Mouse (Mus musculus): ENCODE measurements around the gene Poldip2. TPM values are rescaled to one million over a fixed set of nuclear protein-coding genes. Genes with fewer than 3 reads are reported as not detected.

The Poldip2 gene
- polyA plus RNA-seq, 1 experiment = not detected

DNA sequence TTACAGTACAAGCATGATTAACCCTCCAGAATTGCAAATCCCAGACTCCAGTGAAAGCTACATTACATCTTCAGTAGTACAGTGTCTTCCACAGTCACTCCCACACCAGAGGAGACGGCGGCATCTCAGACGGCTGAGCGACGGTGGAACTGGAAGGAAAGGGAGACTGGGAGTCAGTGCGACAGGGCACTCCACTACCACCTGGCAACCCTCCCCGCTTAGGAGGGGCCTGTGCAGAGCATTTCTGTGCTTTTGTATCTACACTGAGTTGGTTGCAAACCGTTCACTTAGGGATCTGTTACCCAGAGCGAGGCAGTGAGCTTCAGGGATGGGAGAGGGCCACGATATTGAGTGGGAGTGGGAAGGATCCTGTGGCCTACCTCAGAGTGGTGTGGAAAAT is 56.8 kb downstream of the Poldip2 start:
- Histone ChIP-seq H3K4me1 (ENCODE audit: control insufficient read depth, insufficient read depth, low read length) (peaks cover 5% of the 10 kb centered on the region; the same call in 1 of the 2 replicates), H3K27ac (ENCODE audit: insufficient read depth, low read depth, low read length) (no peak overlapping the region), H3K4me3 (ENCODE audit: insufficient read depth, low read depth, low read length) (no peak overlapping the region)
- TF ChIP-seq POLR2A (IDR thresholded peaks at IDR 0.05; ENCODE audit: insufficient read depth, low read depth, low read length) = no peak
- TF ChIP-seq CTCF (IDR thresholded peaks at IDR 0.05; ENCODE audit: insufficient read depth, low read depth, low read length) = no peak
- 54% methylated on average over 10 of the region's 10 CpGs for WGBS

DNA sequence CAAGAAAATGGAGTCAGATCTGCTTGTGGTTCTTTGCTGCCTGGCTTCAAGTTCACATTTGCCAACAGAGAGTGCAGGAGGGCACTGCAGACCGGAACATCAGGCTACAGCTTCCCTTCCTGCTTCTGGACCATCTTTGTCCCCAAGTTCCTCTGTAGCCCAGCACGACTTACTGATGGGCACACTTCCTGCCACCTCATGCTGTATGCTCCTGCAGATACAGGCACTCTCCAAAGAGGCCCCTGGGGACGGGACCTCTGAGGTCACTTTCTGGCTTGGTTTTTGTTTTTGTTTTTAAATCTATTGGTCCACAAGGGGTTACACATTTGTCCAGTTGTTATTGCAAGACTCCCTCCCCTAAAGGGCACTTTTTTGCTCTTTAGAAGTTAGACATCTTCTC is 57.8 kb downstream of the Poldip2 start:
- no peak overlapping the region for H3K27ac ChIP-seq (ENCODE audit: insufficient read depth, low read depth, low read length)
- TF ChIP-seq POLR2A (IDR thresholded peaks at IDR 0.05; ENCODE audit: insufficient read depth, low read depth, low read length) = no peak
- 79% methylated on average over 3 of the region's 3 CpGs for WGBS
- H3K4me3 ChIP-seq (ENCODE audit: insufficient read depth, low read depth, low read length) = no peak overlapping the region
- peaks cover 5% of the 10 kb centered on the region; the same call in 1 of the 2 replicates for H3K4me1 ChIP-seq (ENCODE audit: control insufficient read depth, insufficient read depth, low read length)

DNA sequence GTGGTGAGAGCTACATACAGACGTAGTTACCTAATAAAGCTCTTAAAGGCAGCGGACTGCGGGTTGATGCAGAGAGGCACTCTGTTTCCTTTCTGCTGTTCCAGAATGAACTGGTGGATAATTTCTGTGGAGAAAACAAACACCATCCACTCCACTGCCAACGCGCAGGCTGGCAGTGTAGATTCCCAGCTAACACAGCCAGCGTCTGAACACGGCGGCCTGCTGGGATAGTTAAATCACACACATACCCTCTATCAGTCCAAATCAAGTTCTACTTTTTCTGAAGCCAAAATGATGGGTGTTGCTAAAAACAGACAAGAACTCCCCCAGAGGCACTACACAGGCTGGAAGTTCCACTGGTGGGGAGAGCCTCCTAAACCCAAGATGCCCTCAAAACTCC is 59.4 kb downstream of the Poldip2 start:
- Histone ChIP-seq H3K27ac (ENCODE audit: insufficient read depth, low read depth, low read length) (no peak overlapping the region), H3K4me1 (ENCODE audit: control insufficient read depth, insufficient read depth, low read length) (peaks cover 5% of the 10 kb centered on the region; the same call in 1 of the 2 replicates), H3K4me3 (ENCODE audit: insufficient read depth, low read depth, low read length) (no peak overlapping the region)
- WGBS = 65% methylated on average over 8 of the region's 8 CpGs
- no peak for TF ChIP-seq POLR2A (IDR thresholded peaks at IDR 0.05; ENCODE audit: insufficient read depth, low read depth, low read length)
- no peak for TF ChIP-seq CTCF (IDR thresholded peaks at IDR 0.05; ENCODE audit: insufficient read depth, low read depth, low read length)

DNA sequence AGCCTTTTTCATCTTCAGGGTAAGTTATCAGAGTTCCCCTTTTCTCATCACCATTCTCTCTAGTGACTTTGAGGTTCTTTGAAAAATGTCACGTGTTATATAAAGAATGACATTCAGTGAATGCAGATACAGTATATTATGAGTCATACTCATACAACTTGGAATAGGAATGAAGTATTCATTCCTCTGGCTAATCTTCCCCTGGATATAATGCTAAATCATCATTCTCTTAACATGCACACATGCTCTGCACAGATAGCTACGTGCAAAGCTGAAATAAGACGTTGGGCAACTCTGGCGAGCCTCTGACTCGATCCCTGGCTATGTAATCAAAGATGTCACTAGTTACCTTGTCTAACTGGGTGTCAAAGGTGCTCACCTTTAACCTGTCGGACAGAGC is 59.9 kb downstream of the Poldip2 start:
- Histone ChIP-seq H3K4me3 (ENCODE audit: insufficient read depth, low read depth, low read length) (no peak overlapping the region), H3K4me1 (ENCODE audit: control insufficient read depth, insufficient read depth, low read length) (peaks cover 5% of the 10 kb centered on the region; the same call in 1 of the 2 replicates), H3K27ac (ENCODE audit: insufficient read depth, low read depth, low read length) (no peak overlapping the region)
- WGBS = 82% methylated on average over 6 of the region's 6 CpGs
- TF ChIP-seq CTCF (IDR thresholded peaks at IDR 0.05; ENCODE audit: insufficient read depth, low read depth, low read length) = no peak
- no peak for TF ChIP-seq POLR2A (IDR thresholded peaks at IDR 0.05; ENCODE audit: insufficient read depth, low read depth, low read length)

Other genes starting within 250 kb of the Poldip2 start
- gene BC030499, start 221.4 kb upstream of the Poldip2 start, polyA plus RNA-seq (2012; ENCODE audit: insufficient read depth, insufficient read length, low replicate concordance, missing spikeins) = not detected in 2 replicates
- not detected in 2 replicates for gene Spag5, start 210.7 kb upstream of the Poldip2 start, polyA plus RNA-seq (2012; ENCODE audit: insufficient read depth, insufficient read length, low replicate concordance, missing spikeins)
- 410 and 562 TPM in 2 replicates for gene Aldoc, start 189.2 kb upstream of the Poldip2 start, polyA plus RNA-seq (2012; ENCODE audit: insufficient read depth, insufficient read length, low replicate concordance, missing spikeins)
- gene Pigs, start 183.8 kb upstream of the Poldip2 start, polyA plus RNA-seq (2012; ENCODE audit: insufficient read depth, insufficient read length, low replicate concordance, missing spikeins) = not detected in 2 replicates
- not detected in 2 replicates for gene Unc119, start 168.7 kb upstream of the Poldip2 start, polyA plus RNA-seq (2012; ENCODE audit: insufficient read depth, insufficient read length, low replicate concordance, missing spikeins)
- gene Foxn1, start 125.6 kb upstream of the Poldip2 start, polyA plus RNA-seq (2012; ENCODE audit: insufficient read depth, insufficient read length, low replicate concordance, missing spikeins) = not detected in 2 replicates
- gene Slc13a2, start 90.0 kb upstream of the Poldip2 start, polyA plus RNA-seq (2012; ENCODE audit: insufficient read depth, insufficient read length, low replicate concordance, missing spikeins) = not detected in 2 replicates
- gene Slc46a1, start 46.5 kb upstream of the Poldip2 start, polyA plus RNA-seq (2012; ENCODE audit: insufficient read depth, insufficient read length, low replicate concordance, missing spikeins) = not detected in 2 replicates
- gene Sarm1, start 14.4 kb upstream of the Poldip2 start, polyA plus RNA-seq (2012; ENCODE audit: insufficient read depth, insufficient read length, low replicate concordance, missing spikeins) = not detected in 2 replicates
- not detected in 2 replicates for gene Vtn, start 13.1 kb upstream of the Poldip2 start, polyA plus RNA-seq (2012; ENCODE audit: insufficient read depth, insufficient read length, low replicate concordance, missing spikeins)
- not detected in 2 replicates for gene Sebox, start 8.7 kb upstream of the Poldip2 start, polyA plus RNA-seq (2012; ENCODE audit: insufficient read depth, insufficient read length, low replicate concordance, missing spikeins)
- gene Tmem199, start within 50 bp of the Poldip2 start, polyA plus RNA-seq (2012; ENCODE audit: insufficient read depth, insufficient read length, low replicate concordance, missing spikeins) = not detected in 2 replicates
- gene Tnfaip1, start 24.1 kb downstream of the Poldip2 start, polyA plus RNA-seq (2012; ENCODE audit: insufficient read depth, insufficient read length, low replicate concordance, missing spikeins) = not detected in 2 replicates
- not detected in 2 replicates for gene Ift20, start 24.2 kb downstream of the Poldip2 start, polyA plus RNA-seq (2012; ENCODE audit: insufficient read depth, insufficient read length, low replicate concordance, missing spikeins)
- gene Tmem97, start 38.6 kb downstream of the Poldip2 start, polyA plus RNA-seq (2012; ENCODE audit: insufficient read depth, insufficient read length, low replicate concordance, missing spikeins) = not detected in 2 replicates
- not detected in 2 replicates for gene Nlk, start 185.2 kb downstream of the Poldip2 start, polyA plus RNA-seq (2012; ENCODE audit: insufficient read depth, insufficient read length, low replicate concordance, missing spikeins)
- not detected in 2 replicates for gene Ccnq, start 239.5 kb downstream of the Poldip2 start, polyA plus RNA-seq (2012; ENCODE audit: insufficient read depth, insufficient read length, low replicate concordance, missing spikeins)

Measured in olfactory bulb, adult 2 months (tissue).